Mouse (Mus musculus) MEL (cell line): Measurements from ENCODE around the gene Fam69b. TPM values are rescaled to one million over a fixed set of nuclear protein-coding genes. Genes with fewer than 3 reads are reported as not detected.
A peak's percentile ranks its signal among the peaks of the same experiment; 100 is the strongest.

Experiments used
- DNase-seq: peaks from one replicate; pipeline ENCODE4 v3.0.0; 2011; ENCODE audit warnings: low read depth, low spot score
- H3K27ac ChIP-seq: 2 replicates; pipeline ENCODE4 v1.5.1; 2012; ENCODE audit warnings: low read depth, mild to moderate bottlenecking, control low read depth, low read length, moderate library complexity; ENCODE audit not compliant: control insufficient read depth
- H3K27me3 ChIP-seq, 2 experiments: fragments of 150-350 bp in 1 of 2; sonication (generic) in 1 of 2; 2 replicates each; pipeline ENCODE4 v1.6.1; 2012; ENCODE audit warnings: low read length in 2 of 2, mild to moderate bottlenecking in 2 of 2, improper control_type of control experiment in 1 of 2, moderate library complexity in 1 of 2; ENCODE audit not compliant: insufficient read depth in 2 of 2, control insufficient read depth in 1 of 2
- H3K36me3 ChIP-seq, 2 experiments: 2 replicates each; pipeline ENCODE4 v1.6.1; 2012 to 2014; ENCODE audit warnings: low read length in 2 of 2, improper control_type of control experiment in 1 of 2, inconsistent platforms in 1 of 2, mild to moderate bottlenecking in 1 of 2; ENCODE audit not compliant: insufficient read depth in 2 of 2, control insufficient read depth in 1 of 2
- H3K4me1 ChIP-seq, 2 experiments: fragments of 150-350 bp in 1 of 2; sonication (generic) in 1 of 2; 2 replicates each; pipeline ENCODE4 v1.6.1; 2012; ENCODE audit warnings: low read length in 2 of 2, improper control_type of control experiment in 1 of 2, mild to moderate bottlenecking in 1 of 2; ENCODE audit not compliant: insufficient read depth in 2 of 2, control insufficient read depth in 1 of 2
- H3K4me3 ChIP-seq, 2 experiments: fragments of 150-350 bp in 1 of 2; sonication (generic) in 1 of 2; 2 replicates each; pipeline ENCODE4 v1.5.1; 2012; ENCODE audit warnings: low read depth in 2 of 2, low read length in 2 of 2, mild to moderate bottlenecking in 2 of 2, moderate library complexity in 2 of 2, control low read depth in 1 of 2, improper control_type of control experiment in 1 of 2; ENCODE audit not compliant: control insufficient read depth in 1 of 2, insufficient read depth in 1 of 2
- H3K79me2 ChIP-seq: 2 replicates; pipeline ENCODE4 v1.6.1; 2012; ENCODE audit warnings: mild to moderate bottlenecking, low read length, moderate library complexity; ENCODE audit not compliant: control insufficient read depth, poor library complexity, insufficient read depth
- H3K9ac ChIP-seq: 2 replicates; pipeline ENCODE4 v1.6.1; 2012; ENCODE audit warnings: low read depth, mild to moderate bottlenecking, control low read depth, low read length, moderate library complexity; ENCODE audit not compliant: control insufficient read depth, poor library complexity, severe bottlenecking
- H3K9me3 ChIP-seq: fragments of 150-350 bp; sonication (generic); replicated peaks from 2 replicates; pipeline ENCODE4 v1.6.1; 2012; ENCODE audit warnings: mild to moderate bottlenecking, low read length, improper control_type of control experiment, moderate library complexity; ENCODE audit not compliant: insufficient read depth
- CHD1 ChIP-seq: IDR thresholded peaks from 2 replicates; pipeline ENCODE4 v1.6.1; 2012; ENCODE audit warnings: low read depth, mild to moderate bottlenecking, inconsistent platforms, low read length, improper control_type of control experiment
- CHD2 ChIP-seq: IDR thresholded peaks from 2 replicates; pipeline ENCODE4 v1.6.1; 2011; ENCODE audit warnings: low read length, improper control_type of control experiment
- CTCF ChIP-seq, 3 experiments: IDR thresholded peaks in 2 of 3; conservative IDR thresholded peaks in 1 of 3; 2 replicates each; pipeline ENCODE4 v1.5.1; 2011 to 2012; ENCODE audit warnings: low read length in 3 of 3, low read depth in 2 of 3, mild to moderate bottlenecking in 2 of 3, improper control_type of control experiment in 1 of 3, inconsistent platforms in 1 of 3, mixed read lengths in 1 of 3, moderate library complexity in 1 of 3; ENCODE audit not compliant: control insufficient read depth in 1 of 3, insufficient read depth in 1 of 3, poor library complexity in 1 of 3, severe bottlenecking in 1 of 3
- E2F4 ChIP-seq: IDR thresholded peaks from 2 replicates; pipeline ENCODE4 v1.6.1; 2011; ENCODE audit warnings: low read depth, low read length, improper control_type of control experiment, borderline replicate concordance
- EP300 ChIP-seq, 2 experiments: IDR thresholded peaks; 2 replicates each; pipeline ENCODE4 v1.6.1; 2011; ENCODE audit warnings: improper control_type of control experiment in 2 of 2, low read length in 2 of 2, low read depth in 1 of 2, mild to moderate bottlenecking in 1 of 2
- GABPA ChIP-seq: IDR thresholded peaks from 2 replicates; pipeline ENCODE4 v1.6.1; 2012; ENCODE audit warnings: low read depth, mild to moderate bottlenecking, inconsistent platforms, low read length, improper control_type of control experiment, moderate library complexity
- HCFC1 ChIP-seq: IDR thresholded peaks from 2 replicates; pipeline ENCODE4 v1.6.1; 2012; ENCODE audit warnings: low read depth, mild to moderate bottlenecking, inconsistent platforms, low read length, improper control_type of control experiment, moderate library complexity
- MAFK ChIP-seq: IDR thresholded peaks from 2 replicates; pipeline ENCODE4 v1.6.1; 2011; ENCODE audit warnings: low read depth, mild to moderate bottlenecking, low read length, improper control_type of control experiment, borderline replicate concordance
- MAX ChIP-seq: IDR thresholded peaks from 2 replicates; pipeline ENCODE4 v1.6.1; 2011; ENCODE audit warnings: low read length, improper control_type of control experiment
- MAZ ChIP-seq: IDR thresholded peaks from 2 replicates; pipeline ENCODE4 v1.6.1; 2012; ENCODE audit warnings: low read depth, mild to moderate bottlenecking, inconsistent platforms, low read length, improper control_type of control experiment
- MEF2A ChIP-seq: IDR thresholded peaks from 2 replicates; pipeline ENCODE4 v1.6.1; 2014; ENCODE audit warnings: low read depth, mild to moderate bottlenecking, inconsistent platforms, low read length, improper control_type of control experiment; ENCODE audit not compliant: poor library complexity, insufficient replicate concordance, severe bottlenecking; ENCODE audit errors: extremely low read depth
- MYB ChIP-seq: IDR thresholded peaks from 2 replicates; pipeline ENCODE4 v1.6.1; 2011; ENCODE audit warnings: mild to moderate bottlenecking, low read depth, low read length, improper control_type of control experiment
- MYC ChIP-seq: IDR thresholded peaks from 2 replicates; pipeline ENCODE4 v1.6.1; 2011; ENCODE audit warnings: low read depth, mild to moderate bottlenecking, low read length, improper control_type of control experiment, moderate library complexity
- NELFE ChIP-seq: IDR thresholded peaks from 2 replicates; pipeline ENCODE4 v1.6.1; 2011; ENCODE audit warnings: low read depth, low read length, improper control_type of control experiment
- NRF1 ChIP-seq: IDR thresholded peaks from 2 replicates; pipeline ENCODE4 v1.6.1; 2014; ENCODE audit warnings: low read depth, mild to moderate bottlenecking, inconsistent platforms, low read length, improper control_type of control experiment, moderate library complexity; ENCODE audit not compliant: poor library complexity, insufficient read depth, severe bottlenecking
- POLR2A ChIP-seq, 2 experiments: IDR thresholded peaks; 2 replicates each; pipeline ENCODE4 v1.6.1; 2011 to 2012; ENCODE audit warnings: low read length in 2 of 2, mild to moderate bottlenecking in 2 of 2, control low read depth in 1 of 2, improper control_type of control experiment in 1 of 2, low read depth in 1 of 2, moderate library complexity in 1 of 2; ENCODE audit not compliant: control insufficient read depth in 1 of 2, insufficient read depth in 1 of 2, poor library complexity in 1 of 2
- POLR2AphosphoS2 ChIP-seq: IDR thresholded peaks from 2 replicates; pipeline ENCODE4 v1.6.1; 2011; ENCODE audit warnings: low read length, improper control_type of control experiment
- POLR2AphosphoS5 ChIP-seq: IDR thresholded peaks from 2 replicates; pipeline ENCODE4 v1.6.1; 2012; ENCODE audit warnings: low read depth, borderline replicate concordance, mild to moderate bottlenecking, inconsistent platforms, low read length, moderate library complexity, mixed read lengths
- RCOR1 ChIP-seq: IDR thresholded peaks from 2 replicates; pipeline ENCODE4 v1.6.1; 2012; ENCODE audit warnings: low read depth, mild to moderate bottlenecking, inconsistent platforms, low read length, improper control_type of control experiment
- SIN3A ChIP-seq: IDR thresholded peaks from 2 replicates; pipeline ENCODE4 v1.6.1; 2012; ENCODE audit warnings: low read length, improper control_type of control experiment, inconsistent platforms
- TBP ChIP-seq: IDR thresholded peaks from 2 replicates; pipeline ENCODE4 v1.8.0; 2011; ENCODE audit warnings: low read depth, low read length, improper control_type of control experiment
- TCF12 ChIP-seq: IDR thresholded peaks from 2 replicates; pipeline ENCODE4 v1.6.1; 2014; ENCODE audit warnings: low read depth, mild to moderate bottlenecking, inconsistent platforms, low read length, improper control_type of control experiment, moderate library complexity
- USF1 ChIP-seq: IDR thresholded peaks from 2 replicates; pipeline ENCODE4 v1.6.1; 2014; ENCODE audit warnings: low read depth, mild to moderate bottlenecking, inconsistent platforms, low read length, improper control_type of control experiment, moderate library complexity
- USF2 ChIP-seq, 2 experiments: IDR thresholded peaks; 2 replicates each; pipeline ENCODE4 v1.6.1; 2011 to 2012; ENCODE audit warnings: improper control_type of control experiment in 2 of 2, low read length in 2 of 2, borderline replicate concordance in 1 of 2, inconsistent platforms in 1 of 2, low read depth in 1 of 2, mild to moderate bottlenecking in 1 of 2; ENCODE audit not compliant: insufficient read depth in 1 of 2
- ZC3H11A ChIP-seq: IDR thresholded peaks from 2 replicates; pipeline ENCODE4 v1.6.1; 2012; ENCODE audit warnings: low read depth, mild to moderate bottlenecking, inconsistent platforms, low read length, improper control_type of control experiment
- ZKSCAN1 ChIP-seq: IDR thresholded peaks from 2 replicates; pipeline ENCODE4 v1.6.1; 2012; ENCODE audit warnings: low read depth, mild to moderate bottlenecking, inconsistent platforms, low read length, improper control_type of control experiment, moderate library complexity
- ZNF384 ChIP-seq: IDR thresholded peaks from 2 replicates; pipeline ENCODE4 v1.6.1; 2012; ENCODE audit warnings: low read depth, mild to moderate bottlenecking, inconsistent platforms, low read length, improper control_type of control experiment
- polyA plus RNA-seq, 2 experiments: library from polyadenylated mRNA; stranded (reverse) in 1 of 2; unstranded in 1 of 2; fragments of >175 nt in 1 of 2; fragments of >200 nt in 1 of 2; gene quantifications; 2 replicates each; pipeline versions ENCODE4 v1.2.1 to v1.2.4; 2012; ENCODE audit warnings: low replicate concordance in 2 of 2, low read depth in 1 of 2; ENCODE audit not compliant: insufficient read length in 2 of 2, insufficient read depth in 1 of 2, missing spikeins in 1 of 2
- total RNA-seq: library from RNA; depleted of rRNA; stranded (reverse); fragments of 300-350 nt; gene quantifications from 2 replicates; pipeline ENCODE4 v1.2.3, GENCODE M21; 2012

Gene Fam69b
- total and polyA plus RNA-seq, 3 experiments, result 0.42 to 0.67 TPM; not detected in 1

DNA sequence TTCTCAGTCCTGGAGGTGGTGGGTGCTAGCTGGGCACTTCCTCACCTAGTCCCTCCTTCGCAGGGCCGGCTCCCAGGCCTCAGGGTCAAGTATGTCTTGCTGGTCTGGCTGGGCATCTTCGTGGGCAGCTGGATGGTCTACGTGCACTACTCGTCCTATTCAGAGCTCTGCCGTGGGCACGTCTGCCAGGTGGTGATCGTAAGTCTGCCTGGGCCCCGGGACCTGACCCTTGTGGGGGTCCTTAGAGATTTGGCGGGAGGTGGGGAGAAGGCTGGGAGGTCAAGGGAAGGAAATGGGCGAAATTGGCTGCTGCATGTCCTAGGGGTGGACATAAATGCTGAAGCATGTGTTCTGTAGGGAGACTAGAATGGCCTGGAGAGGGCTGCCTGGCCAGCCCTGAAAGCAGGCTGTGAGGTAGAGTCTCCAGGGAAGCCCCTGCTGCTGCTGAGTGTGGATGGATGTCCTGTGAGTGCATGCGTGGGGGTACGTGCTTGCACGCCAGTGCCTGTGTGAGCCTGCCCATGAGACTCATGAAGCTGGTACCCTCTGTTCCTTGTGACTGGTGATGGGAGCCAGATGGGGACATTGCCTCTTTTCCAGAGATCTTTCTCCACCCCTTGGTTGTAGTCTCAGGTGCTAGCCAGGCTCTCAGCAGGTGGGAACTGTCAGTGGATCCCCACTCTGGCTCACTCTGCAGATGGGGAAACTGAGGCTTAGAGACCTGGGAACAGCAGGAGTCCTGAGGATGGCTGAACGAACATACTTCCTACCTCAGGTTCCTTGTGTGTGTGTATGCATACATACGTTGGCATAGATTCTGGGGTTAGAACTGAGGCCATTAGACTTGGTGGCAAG is 4.5 kb downstream of the Fam69b start:
- peaks cover 1% of the 10 kb centered on the region; the same call in 1 of the 2 replicates for H3K79me2 ChIP-seq
- no peaks in the 10 kb centered on the region for H3K27me3 ChIP-seq
- TF ChIP-seq RCOR1 (no peak), SIN3A (no peak), MYC (no peak), MAZ (no peak), NELFE (no peak), ZNF384 (no peak), USF2 (IDR thresholded peaks at IDR 0.05; ENCODE audit: borderline replicate concordance in 1 of 2, insufficient read depth in 1 of 2, low read depth in 1 of 2, low read length in 2 of 2) (no peak), CTCF (IDR thresholded peaks at IDR 0.05 in 2 of 3, conservative IDR thresholded peaks at IDR 0.05 in 1 of 3; ENCODE audit: control insufficient read depth in 1 of 3, insufficient read depth in 1 of 3, low read depth in 2 of 3, low read length in 3 of 3, poor library complexity in 1 of 3, severe bottlenecking in 1 of 3) (no peak), ZKSCAN1 (no peak), CHD1 (no peak)
- H3K27ac ChIP-seq, result no peak overlapping the region
- DNase-seq, result peak; percentile 25
- no peak overlapping the region for H3K9ac ChIP-seq
- H3K4me1 ChIP-seq, result peaks cover 0 to 2% of the 10 kb centered on the region in 2 experiments; a peak in 2 of 4 replicates
- H3K4me3 ChIP-seq, result no peak overlapping the region
- no peaks in the 10 kb centered on the region for H3K9me3 ChIP-seq
- peaks cover 4 to 6% of the 10 kb centered on the region in 2 experiments; a peak in 3 of 4 replicates for H3K36me3 ChIP-seq

DNA sequence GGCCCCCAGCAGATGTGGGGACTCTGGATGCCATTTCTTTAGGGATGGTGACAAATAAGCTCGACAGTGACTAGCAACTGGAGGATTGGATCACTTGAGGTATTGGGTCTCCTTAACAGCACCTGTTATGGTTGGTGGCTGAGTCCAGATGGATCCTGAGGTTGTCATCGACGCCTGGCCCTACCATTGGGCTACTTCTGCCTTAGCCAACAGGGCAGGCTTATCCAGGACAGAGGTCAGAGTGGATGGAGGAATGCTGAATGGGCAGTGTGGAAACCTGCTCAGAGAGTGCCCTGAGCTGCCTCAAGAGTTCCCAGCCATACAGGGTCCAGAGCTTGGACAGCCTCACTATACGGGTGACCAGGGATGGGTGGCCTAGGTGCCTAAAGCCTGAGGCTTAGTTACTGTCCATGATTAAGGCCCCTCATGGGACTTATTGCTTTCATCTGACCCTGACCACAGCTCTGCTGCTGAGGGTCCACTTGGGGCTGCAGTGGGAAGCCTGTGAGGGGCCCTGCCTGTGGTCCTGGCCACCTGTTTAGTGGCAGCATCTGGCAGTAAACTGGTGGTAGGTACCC is 5.8 kb downstream of the Fam69b start:
- Histone ChIP-seq H3K4me1 (peaks cover 0 to 11% of the 10 kb centered on the region in 2 experiments; a peak in 2 of 4 replicates), H3K9ac (no peak overlapping the region), H3K79me2 (peaks cover 14% of the 10 kb centered on the region), H3K9me3 (no peaks in the 10 kb centered on the region), H3K36me3 (peaks cover 14 to 17% of the 10 kb centered on the region in 2 experiments), H3K27ac (no peak overlapping the region), H3K27me3 (no peaks in the 10 kb centered on the region), H3K4me3 (no peak overlapping the region)
- peak; percentile 65 for DNase-seq
- TF ChIP-seq USF2 (IDR thresholded peaks at IDR 0.05; ENCODE audit: borderline replicate concordance in 1 of 2, insufficient read depth in 1 of 2, low read depth in 1 of 2, low read length in 2 of 2), result no peak
- TF ChIP-seq POLR2A (IDR thresholded peaks at IDR 0.05; ENCODE audit: control insufficient read depth in 1 of 2, insufficient read depth in 1 of 2, low read depth in 1 of 2, low read length in 2 of 2, poor library complexity in 1 of 2), result peak in 1 of 2 experiments; percentile 16; a peak in 2 of 4 replicates
- no peak for TF ChIP-seq HCFC1
- TF ChIP-seq POLR2AphosphoS2, result peak; percentile 46; the same call in 1 of the 2 replicates
- no peak for TF ChIP-seq ZC3H11A
- no peak for TF ChIP-seq SIN3A
- TF ChIP-seq MAX, result no peak
- TF ChIP-seq USF1, result no peak
- TF ChIP-seq NRF1, result no peak
- no peak for TF ChIP-seq CHD1
- TF ChIP-seq MYC, result no peak
- TF ChIP-seq CHD2, result no peak
- TF ChIP-seq TBP, result no peak
- TF ChIP-seq ZNF384, result no peak
- no peak for TF ChIP-seq RCOR1
- TF ChIP-seq GABPA, result no peak
- no peak for TF ChIP-seq E2F4
- no peak for TF ChIP-seq NELFE
- no peak for TF ChIP-seq MEF2A
- no peak for TF ChIP-seq MAFK
- TF ChIP-seq MYB, result no peak
- no peak for TF ChIP-seq TCF12
- TF ChIP-seq EP300 (IDR thresholded peaks at IDR 0.05; ENCODE audit: low read depth in 1 of 2, low read length in 2 of 2), result no peak
- TF ChIP-seq POLR2AphosphoS5, result peak; percentile 72
